Mouse (Mus musculus) right cerebral cortex, postnatal 14 days (tissue): Measurements from ENCODE around the gene Urb1.

Experiments
- DNase-seq: peaks from one replicate; pipeline ENCODE4 v3.0.0; 2022

Gene Urb1

DNA sequence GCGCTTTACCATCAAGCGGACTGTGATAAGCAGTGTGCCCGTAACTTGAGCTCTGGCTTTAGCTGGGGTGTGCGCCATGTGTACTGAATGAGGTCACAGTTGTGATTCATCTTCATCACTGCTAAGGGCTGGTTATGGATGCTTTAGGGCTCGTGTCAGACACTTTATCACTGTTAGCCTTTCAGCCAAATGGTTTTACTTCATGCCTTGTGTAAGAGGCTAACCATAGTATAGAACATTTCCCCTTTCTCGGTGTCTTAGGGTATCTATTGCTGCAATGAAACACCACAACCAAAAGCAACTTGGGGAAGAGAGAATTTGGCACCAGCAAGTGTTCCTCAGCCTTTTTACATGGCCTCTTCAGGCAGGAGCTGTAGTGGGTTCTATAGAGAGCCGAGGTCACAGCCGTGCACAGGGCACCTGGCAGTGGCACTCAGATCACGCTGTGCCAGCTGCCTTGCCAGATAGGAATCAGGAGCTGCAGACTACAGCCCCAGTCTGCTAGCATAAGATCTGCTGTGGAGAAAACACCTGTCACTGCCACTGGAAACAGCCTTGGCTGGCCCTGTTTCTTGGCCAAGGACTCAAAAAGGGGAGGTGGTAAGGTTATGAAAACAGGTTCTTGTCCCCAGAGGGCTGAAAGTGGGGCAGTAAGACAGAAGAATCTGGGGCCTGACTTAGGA is 44.9 kb downstream of the Urb1 start:
- no peak for DNase-seq

- no peak for DNase-seq
Observed at GRCm38 (mm10) chr16:90760515-90760914, 49.7 kb downstream of the Urb1 start.

GRCm38 (mm10) chr16:90759335-90759734 is 50.9 kb downstream of the Urb1 start:
- DNase-seq, result no peak

- DNase-seq, result no peak
Observed at GRCm38 (mm10) chr16:90753386-90753941, 56.7 kb downstream of the Urb1 start.

GRCm38 (mm10) chr16:90748169-90748568 is 62.0 kb downstream of the Urb1 start:
- DNase-seq, result no peak

- peak; percentile 16 for DNase-seq
Observed at GRCm38 (mm10) chr16:90747143-90747542, 63.1 kb downstream of the Urb1 start.

DNA sequence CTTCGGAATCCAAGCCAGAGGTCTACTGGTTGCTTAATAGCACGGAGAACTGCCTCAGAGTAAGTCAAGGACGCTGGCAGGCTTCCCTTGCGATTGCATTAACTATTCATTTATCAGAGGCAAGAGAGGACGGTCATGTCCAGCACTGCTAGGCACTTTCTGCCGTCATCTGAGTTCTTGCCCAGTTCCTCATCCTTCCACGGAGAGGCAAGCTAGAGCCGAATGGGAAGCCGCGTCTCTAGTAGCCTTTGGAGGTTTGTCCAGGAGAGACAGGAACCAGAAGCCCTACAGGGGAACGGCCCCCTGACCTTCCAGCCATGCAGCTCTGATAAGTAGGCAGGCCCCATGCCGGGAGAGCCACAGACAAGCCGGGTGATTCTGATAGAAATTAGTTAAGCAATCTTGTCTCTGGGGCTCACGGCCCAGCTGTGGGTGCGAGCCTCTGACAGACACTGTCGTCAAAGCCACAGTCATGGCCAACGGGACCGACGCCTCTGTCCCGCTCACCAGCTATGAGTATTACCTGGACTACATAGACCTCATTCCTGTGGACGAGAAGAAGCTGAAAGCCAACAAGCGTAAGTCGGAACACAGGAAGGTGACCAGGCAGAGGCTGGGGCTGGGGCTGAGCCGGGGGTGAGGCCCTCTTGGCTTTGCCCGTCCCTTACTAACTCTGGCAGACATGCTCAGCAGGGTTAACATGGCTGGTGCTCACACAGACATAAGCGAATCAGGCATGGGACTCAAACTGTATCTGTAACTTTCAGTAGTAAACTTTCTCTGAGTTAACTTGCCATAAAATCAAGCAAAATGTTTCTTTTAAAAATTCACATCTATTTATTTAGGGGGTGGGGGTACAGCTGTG is 71.9 kb downstream of the Urb1 start, which contains the start of gene Mrap:
TSS of gene Mrap (plus strand) at position 116 of the 865 bp plus-strand sequence.
- no peak for DNase-seq

GRCm38 (mm10) chr16:90736672-90737270 is 73.4 kb downstream of the Urb1 start:
- no peak for DNase-seq

DNA sequence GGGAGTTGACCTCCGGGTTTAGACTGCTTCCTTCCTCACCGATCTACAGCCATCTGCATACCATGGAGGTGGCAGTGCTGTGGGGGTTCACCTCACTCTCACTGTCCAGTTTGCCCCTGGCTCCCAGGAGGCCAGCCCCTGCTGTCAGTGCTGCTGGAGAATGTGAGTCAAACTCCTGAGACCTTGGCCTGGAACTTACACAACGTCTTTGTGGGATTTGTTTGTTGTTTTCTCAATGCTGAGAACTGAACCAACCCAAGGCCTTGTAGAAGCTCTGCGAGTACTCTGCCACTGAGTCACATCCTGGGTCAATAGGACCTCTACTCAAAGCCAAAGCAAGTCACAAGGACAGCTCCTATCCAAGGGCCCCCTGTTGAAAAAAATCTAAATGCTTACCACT is 74.6 kb downstream of the Urb1 start:
- DNase-seq, result no peak

GRCm38 (mm10) chr16:90727233-90728115 is 82.7 kb downstream of the Urb1 start, which contains the start of gene Mis18a:
Gene Mis18a (minus strand): TSS chr16:90727404.
- DNase-seq, result peak; percentile 97

- no peak for DNase-seq
Observed at GRCm38 (mm10) chr16:90726600-90727227, 83.5 kb downstream of the Urb1 start.

GRCm38 (mm10) chr16:90724051-90724450 is 86.2 kb downstream of the Urb1 start:
- no peak for DNase-seq

DNA sequence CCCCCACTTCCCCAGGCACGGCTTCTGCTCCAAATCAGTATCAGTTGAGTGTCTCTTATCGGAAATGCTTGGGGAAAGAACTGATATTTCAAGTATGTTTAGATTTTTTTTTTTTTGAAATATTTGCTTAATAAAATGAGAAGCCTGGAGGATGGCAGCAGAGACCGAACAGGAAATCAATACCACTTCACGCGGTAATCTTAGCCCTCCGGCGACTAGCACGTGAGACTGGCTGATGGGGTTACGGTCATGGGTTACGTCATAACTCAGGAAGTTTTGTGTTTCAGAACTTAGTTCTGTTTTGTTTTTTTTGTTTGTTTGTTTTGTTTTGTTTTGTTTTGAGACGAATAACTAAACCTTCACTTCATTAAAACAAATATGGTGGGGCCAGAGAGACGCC is 99.9 kb downstream of the Urb1 start:
- DNase-seq, result no peak

DNA sequence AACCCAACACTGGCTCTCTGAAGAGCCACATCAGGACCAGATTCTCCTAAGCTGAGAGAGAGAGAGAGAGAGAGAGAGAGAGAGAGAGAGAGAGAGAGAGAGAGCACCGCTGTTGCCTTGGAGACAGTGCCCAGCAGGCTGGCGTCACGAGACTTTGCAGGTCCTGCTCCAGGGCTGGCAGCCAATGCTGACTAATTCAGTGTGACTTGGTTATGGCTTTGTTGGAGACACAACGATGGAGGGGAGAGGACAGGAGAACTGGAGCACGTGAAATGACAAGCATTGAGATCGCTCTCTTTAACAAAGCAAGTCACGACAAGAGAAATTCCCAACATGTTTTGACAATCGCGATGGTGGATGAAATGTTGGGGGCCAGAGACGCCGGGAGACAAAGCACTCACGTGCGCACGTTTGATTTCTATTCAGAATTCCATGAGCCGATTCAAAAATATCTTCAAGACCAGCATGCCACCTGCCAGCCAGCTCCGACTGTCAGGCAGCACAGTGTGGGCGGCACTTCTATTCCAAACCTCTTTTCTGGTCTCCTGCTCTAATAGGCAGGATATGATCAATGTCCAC is 100.4 kb downstream of the Urb1 start:
- DNase-seq, result peak; percentile 78

DNA sequence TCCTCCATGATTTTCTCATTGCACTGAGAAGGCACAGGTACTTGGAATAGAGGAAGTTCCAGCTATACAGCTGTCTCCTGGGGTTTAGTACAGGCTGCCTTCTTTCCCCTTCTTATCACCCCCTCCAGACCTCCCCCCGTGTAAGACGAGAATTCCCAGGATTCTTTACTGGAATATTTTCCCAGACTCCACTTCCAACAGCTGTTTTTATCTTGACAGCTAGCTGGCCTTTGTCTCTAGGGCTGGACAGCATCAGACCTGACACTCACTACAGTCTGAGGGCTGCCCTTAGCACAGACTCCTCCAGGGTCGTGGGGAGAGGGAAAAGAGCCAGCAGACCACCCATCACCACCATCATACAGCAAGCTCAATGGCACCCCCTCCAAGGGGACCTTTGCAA is 103.9 kb downstream of the Urb1 start:
- no peak for DNase-seq

GRCm38 (mm10) chr16:90704161-90704825 is 105.9 kb downstream of the Urb1 start:
- DNase-seq, result no peak

DNA sequence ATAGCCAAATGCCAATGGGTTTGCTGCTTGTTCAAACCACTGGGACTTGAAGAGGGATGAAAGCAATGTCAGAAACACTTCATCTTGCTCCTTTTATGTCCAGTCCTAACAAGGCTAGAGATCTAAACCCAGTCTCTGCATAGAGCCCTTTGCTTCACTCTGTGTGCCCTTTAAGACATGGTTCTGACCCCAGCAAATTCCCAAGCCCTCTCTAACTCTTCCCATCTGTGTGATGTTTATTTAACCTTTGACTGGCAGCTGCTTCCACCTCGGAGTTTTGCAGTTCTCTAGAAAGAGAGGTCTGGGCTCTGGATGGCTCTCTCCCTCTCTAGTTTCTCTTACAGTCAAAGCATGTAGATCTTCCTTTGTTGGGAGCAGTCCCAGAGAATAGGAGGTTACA is 106.6 kb downstream of the Urb1 start:
- no peak for DNase-seq

DNA sequence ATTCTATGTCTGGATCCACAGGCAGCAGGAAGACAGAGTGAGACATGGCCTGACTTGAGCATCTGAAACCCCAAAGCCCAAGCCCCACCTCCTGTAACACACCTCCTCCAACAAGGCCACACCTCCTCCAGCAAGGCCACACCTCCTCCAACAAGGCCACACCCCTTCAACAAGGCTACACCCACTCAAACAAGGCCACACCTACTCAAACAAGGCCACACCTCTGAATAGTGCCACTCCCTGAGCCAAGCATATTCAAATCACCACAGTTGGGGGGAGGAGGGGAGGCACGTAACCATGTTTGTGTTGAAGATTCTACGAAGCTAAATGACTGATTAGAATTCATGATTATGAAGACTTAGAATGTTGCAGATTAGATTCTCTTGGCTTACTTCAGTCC is 108.7 kb downstream of the Urb1 start:
- no peak for DNase-seq
